Mouse (Mus musculus) liver, adult 2 months (tissue): ENCODE measurements around the gene Prss42. TPM values are rescaled to one million over a fixed set of nuclear protein-coding genes. Genes with fewer than 3 reads are reported as not detected.

Source experiments
- DNase-seq: peaks from one replicate; pipeline ENCODE4 v3.0.0-alpha.2; 2011; ENCODE audit warnings: low read depth, low spot score; ENCODE audit errors: extremely low read depth
- H3K27ac ChIP-seq: fragments of 200-500 bp; replicated peaks from 2 replicates; pipeline ENCODE4 v1.5.1; 2012; ENCODE audit warnings: low read depth, mild to moderate bottlenecking, control low read depth, inconsistent platforms, low read length; ENCODE audit not compliant: insufficient read depth
- H3K27me3 ChIP-seq: fragments of 200-500 bp; 2 replicates; pipeline ENCODE4 v1.6.1; 2012; ENCODE audit warnings: mild to moderate bottlenecking, moderate library complexity, low read length, inconsistent platforms; ENCODE audit not compliant: control insufficient read depth, insufficient read depth
- H3K36me3 ChIP-seq: fragments of 200-500 bp; 2 replicates; pipeline ENCODE4 v1.6.1; 2012; ENCODE audit warnings: low read length, inconsistent platforms; ENCODE audit not compliant: control insufficient read depth, insufficient read depth
- H3K4me1 ChIP-seq: fragments of 200-500 bp; 2 replicates; pipeline ENCODE4 v1.6.1; 2011; ENCODE audit warnings: low read length; ENCODE audit not compliant: control insufficient read depth, insufficient read depth
- H3K4me3 ChIP-seq: fragments of 200-500 bp; 2 replicates; pipeline ENCODE4 v1.5.1; 2011; ENCODE audit warnings: low read depth, mild to moderate bottlenecking, control low read depth, low read length, moderate library complexity; ENCODE audit not compliant: insufficient read depth
- H3K79me2 ChIP-seq: fragments of 200-500 bp; 2 replicates; pipeline ENCODE4 v1.6.1; 2012; ENCODE audit warnings: inconsistent platforms, mild to moderate bottlenecking, low read length, moderate library complexity; ENCODE audit not compliant: control insufficient read depth, insufficient read depth
- H3K9ac ChIP-seq: fragments of 200-500 bp; 2 replicates; pipeline ENCODE4 v1.6.1; 2012; ENCODE audit warnings: low read depth, mild to moderate bottlenecking, control low read depth, inconsistent platforms, low read length
- CTCF ChIP-seq: fragments of 200-500 bp; IDR thresholded peaks from 2 replicates; pipeline ENCODE4 v1.5.1; 2011; ENCODE audit warnings: low read depth, low read length, control low read depth
- POLR2A ChIP-seq: fragments of 200-500 bp; IDR thresholded peaks from 2 replicates; pipeline ENCODE4 v1.6.1; 2011; ENCODE audit warnings: low read length, control low read depth; ENCODE audit not compliant: insufficient read depth; ENCODE audit errors: extremely low read depth
- WGBS: fragments of 180-500 bp; shearing (Covaris S2); methylation state at CpG from one replicate; pipeline ENCODE4 v1.1.7; 2018; 5-methylcytosine and 5-hydroxymethylcytosine counted together
- polyA plus RNA-seq: library from polyadenylated mRNA; depleted of rRNA; stranded (reverse); fragments of >200 nt; gene quantifications from 2 replicates; pipeline ENCODE4 v1.2.3, GENCODE M21; 2012; rRNA removed
- total RNA-seq: library from RNA; depleted of rRNA; stranded (reverse); fragments of >200 nt; gene quantifications from 2 replicates; pipeline ENCODE4 v1.2.3, GENCODE M21; 2014; rRNA removed

Gene Prss42
- total RNA-seq (not detected in 2 replicates), polyA plus RNA-seq (not detected in 2 replicates)

DNA sequence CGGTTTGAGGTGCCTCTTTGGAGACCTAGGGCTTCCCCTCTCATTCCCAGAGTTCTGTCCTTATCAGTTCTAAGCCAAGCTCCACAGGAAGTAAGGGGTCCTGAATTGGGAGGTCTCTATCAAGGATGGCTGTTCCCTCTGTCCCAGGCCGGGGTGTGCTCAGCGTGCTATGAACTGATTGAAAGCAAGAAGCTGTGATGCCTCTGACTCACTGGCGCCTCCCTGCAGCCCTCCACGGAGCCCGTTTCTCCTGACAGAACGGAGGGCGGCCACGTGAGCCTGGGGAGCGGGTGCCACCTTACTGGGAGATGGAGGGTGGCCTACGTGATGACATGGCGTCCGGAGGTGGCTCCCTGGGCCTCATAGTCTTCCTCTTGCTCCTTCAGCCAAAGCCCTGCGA, at the start of gene Prss42:
Prss42 (plus strand) TSS at position 301 of the 400 bp plus-strand sequence.
- no peak within 1 kb of the TSS for H3K4me3 ChIP-seq
- DNase-seq: no peak
- no peak within 1 kb of the TSS for H3K27ac ChIP-seq
- no peaks in the 10 kb centered on the region for H3K27me3 ChIP-seq
- H3K79me2 ChIP-seq: no peaks in the 10 kb centered on the region
- TF ChIP-seq POLR2A (no peak), CTCF (no peak)
- H3K9ac ChIP-seq: no peak within 1 kb of the TSS
- WGBS: 94% methylated on average over 14 of the region's 14 CpGs
- no peaks in the 10 kb centered on the region for H3K4me1 ChIP-seq
- H3K36me3 ChIP-seq: no peaks in the 10 kb centered on the region

- H3K9ac ChIP-seq: no peak overlapping the region
- no peaks in the 10 kb centered on the region for H3K79me2 ChIP-seq
- no peak for DNase-seq
- TF ChIP-seq POLR2A (no peak), CTCF (no peak)
- H3K27ac ChIP-seq: 0 out of 2 replicates have a peak overlapping the region, but pooled peaks have one; percentile 21
- WGBS: 71% methylated on average over 2 of the region's 2 CpGs
- H3K27me3 ChIP-seq: no peaks in the 10 kb centered on the region; the same call in 1 of the 2 replicates
- H3K4me3 ChIP-seq: no peak overlapping the region
- no peaks in the 10 kb centered on the region for H3K4me1 ChIP-seq
- H3K36me3 ChIP-seq: no peaks in the 10 kb centered on the region
Measured at GRCm38 (mm10) chr9:110748451-110748850, 49.5 kb upstream of the Prss42 start.

DNA sequence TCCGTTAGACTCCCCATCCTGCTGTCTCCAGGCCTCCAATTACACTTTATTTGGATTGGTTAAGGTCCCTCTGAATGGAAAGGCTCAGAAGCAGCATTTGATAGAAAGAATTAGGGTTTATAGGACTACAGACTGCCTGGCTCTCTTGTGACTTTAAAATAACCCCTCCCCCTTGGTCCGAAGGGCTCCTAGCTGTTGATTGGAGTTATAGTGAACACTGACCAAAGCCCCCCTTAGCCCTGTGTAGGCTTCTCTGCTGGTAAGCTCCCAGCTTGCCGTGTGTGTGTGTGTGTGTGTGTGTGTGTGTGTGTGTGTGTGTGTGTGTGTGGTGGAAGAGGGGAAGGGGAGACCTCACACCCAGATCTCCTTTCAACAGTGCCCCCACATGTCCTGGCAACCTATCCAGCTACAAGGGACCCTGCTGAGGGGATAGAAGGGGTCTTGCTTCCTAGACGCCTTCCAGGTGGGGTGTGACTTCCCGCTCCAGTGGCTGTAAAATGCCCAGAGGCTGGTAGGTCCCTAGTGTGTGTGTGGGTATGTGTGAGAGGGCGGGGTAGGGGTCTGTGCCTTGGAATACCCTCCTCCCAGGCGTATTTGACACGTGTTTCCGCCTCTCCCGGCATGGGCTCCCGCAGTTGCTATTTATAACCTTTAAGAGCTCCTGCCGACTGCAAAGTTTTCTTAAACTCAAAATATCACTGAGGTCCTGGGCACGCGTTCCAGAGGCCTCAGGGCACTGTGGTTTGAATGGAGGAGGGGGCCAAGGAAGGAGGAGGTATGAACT, 47.4 kb upstream of the Prss42 start:
- H3K9ac ChIP-seq: no peak overlapping the region
- H3K4me1 ChIP-seq: no peaks in the 10 kb centered on the region
- H3K36me3 ChIP-seq: no peaks in the 10 kb centered on the region
- no peaks in the 10 kb centered on the region for H3K79me2 ChIP-seq
- no peaks in the 10 kb centered on the region for H3K27me3 ChIP-seq
- H3K4me3 ChIP-seq: no peak overlapping the region
- no peak for DNase-seq
- H3K27ac ChIP-seq: peak overlapping the region; percentile 59
- WGBS: 75% methylated on average over 14 of the region's 14 CpGs
- no peak for TF ChIP-seq POLR2A
- no peak for TF ChIP-seq CTCF

GRCm38 (mm10) chr9:110751412-110751811, 46.6 kb upstream of the Prss42 start:
- Histone ChIP-seq H3K27ac (peak overlapping the region; percentile 59), H3K36me3 (no peaks in the 10 kb centered on the region), H3K27me3 (no peaks in the 10 kb centered on the region), H3K4me1 (no peaks in the 10 kb centered on the region), H3K79me2 (no peaks in the 10 kb centered on the region), H3K4me3 (no peak overlapping the region), H3K9ac (no peak overlapping the region)
- TF ChIP-seq POLR2A (no peak), CTCF (no peak)
- 77% methylated on average over 5 of the region's 5 CpGs for WGBS
- DNase-seq: no peak

GRCm38 (mm10) chr9:110752917-110753435, 45.0 kb upstream of the Prss42 start:
- Histone ChIP-seq H3K4me1 (no peaks in the 10 kb centered on the region), H3K36me3 (no peaks in the 10 kb centered on the region), H3K27ac (peak overlapping the region; percentile 12), H3K27me3 (no peaks in the 10 kb centered on the region), H3K9ac (no peak overlapping the region), H3K79me2 (no peaks in the 10 kb centered on the region), H3K4me3 (no peak overlapping the region)
- WGBS: 85% methylated on average over 4 of the region's 4 CpGs
- no peak for DNase-seq
- TF ChIP-seq CTCF (no peak), POLR2A (no peak)

DNA sequence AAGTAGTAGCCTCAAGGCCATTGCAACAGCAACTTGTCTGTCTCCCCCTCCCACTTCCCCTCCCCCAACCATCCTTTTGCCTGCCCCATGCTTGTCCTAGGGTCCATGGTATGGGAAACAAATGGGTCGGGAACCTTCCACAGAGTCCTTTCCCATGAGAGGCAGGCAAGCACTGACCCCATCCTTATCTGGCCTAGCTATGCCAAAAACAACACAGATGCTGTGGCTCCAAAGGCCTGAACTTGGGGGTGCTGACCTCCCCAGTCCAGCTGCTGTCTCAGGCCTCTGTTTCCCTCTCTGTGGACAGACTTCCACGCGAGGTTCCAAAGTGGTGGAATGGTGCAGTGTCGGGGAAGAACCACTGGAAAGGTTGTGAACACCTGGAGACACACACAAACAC, 44.2 kb upstream of the Prss42 start:
- no peaks in the 10 kb centered on the region for H3K36me3 ChIP-seq
- TF ChIP-seq CTCF (no peak), POLR2A (no peak)
- H3K27ac ChIP-seq: peak overlapping the region; percentile 32; the same call in 1 of the 2 replicates
- no peak overlapping the region for H3K9ac ChIP-seq
- H3K4me3 ChIP-seq: no peak overlapping the region
- H3K79me2 ChIP-seq: no peaks in the 10 kb centered on the region
- no peaks in the 10 kb centered on the region for H3K27me3 ChIP-seq
- 77% methylated on average over 4 of the region's 4 CpGs for WGBS
- DNase-seq: peak; percentile 48
- H3K4me1 ChIP-seq: no peaks in the 10 kb centered on the region
